Mouse (Mus musculus) hematopoietic stem cell, adult 5-6 weeks (primary cell): Measurements from ENCODE around the gene Cela3b. TPM values are rescaled to one million over a fixed set of nuclear protein-coding genes. Genes with fewer than 3 reads are reported as not detected.
A peak's percentile ranks its signal among the peaks of the same experiment; 100 is the strongest.

Experiments
- ATAC-seq, 2 experiments: fragments of 125-278 bp in 1 of 2; replicated peaks in 1 of 2; 2 replicates each; pipeline ENCODE4 v1.8.0; 2016 to 2017; ENCODE audit warnings: inconsistent platforms in 2 of 2, mild to moderate bottlenecking in 2 of 2, moderate number of reproducible peaks in 2 of 2, low read depth in 1 of 2, moderate TSS enrichment in 1 of 2; ENCODE audit not compliant: low FRiP score in 2 of 2, poor library complexity in 2 of 2, severe bottlenecking in 2 of 2, insufficient read depth in 1 of 2, low TSS enrichment in 1 of 2
- total RNA-seq: library from RNA; stranded (forward); fragments of 172-1452, 232-1000 nt; gene quantifications from 2 replicates; pipeline ENCODE4 v1.2.3, GENCODE M21; 2017

Cela3b gene
- total RNA-seq, 1 experiment from 2014 or later, result not detected

DNA sequence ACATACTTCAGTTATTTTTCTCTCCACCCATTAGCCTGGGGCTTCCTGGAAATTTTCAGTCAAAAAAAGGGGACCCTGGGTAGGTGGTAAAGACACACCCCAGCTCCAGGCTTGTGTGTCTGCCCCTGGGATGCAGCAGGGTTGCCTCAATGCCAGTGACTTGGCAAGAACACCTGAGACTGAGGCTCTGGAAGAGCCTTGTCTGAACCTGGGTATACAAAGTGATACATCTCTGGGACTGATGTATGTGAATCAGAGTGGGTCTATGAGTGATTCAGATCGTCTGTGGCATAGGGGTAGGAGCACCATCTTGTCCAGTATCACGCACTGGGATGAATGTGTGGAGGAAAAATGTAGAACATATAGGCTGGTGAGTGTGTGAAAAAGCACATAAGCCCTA, 37.2 kb upstream of the Cela3b start:
- no peak for ATAC-seq

DNA sequence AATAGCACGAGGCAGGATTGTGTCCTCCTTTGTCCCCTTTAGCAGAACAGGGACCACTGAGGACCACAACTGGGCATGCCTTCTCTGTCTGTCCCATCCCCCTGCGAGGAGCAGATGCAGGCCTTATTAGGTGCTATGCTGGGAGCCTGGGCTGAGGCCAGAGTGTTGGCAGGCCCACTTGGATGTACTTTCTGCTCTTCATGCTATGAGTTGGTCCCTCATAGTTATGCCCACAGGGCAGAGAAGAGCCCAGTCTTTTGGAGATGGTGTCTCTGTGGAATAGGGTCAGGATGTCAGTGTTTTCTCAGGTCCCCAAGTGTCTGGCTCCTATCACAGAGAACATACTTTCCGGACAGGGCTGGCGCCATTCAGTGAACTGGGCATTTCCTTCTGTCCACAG, 36.7 kb upstream of the Cela3b start:
- ATAC-seq, result no peak

DNA sequence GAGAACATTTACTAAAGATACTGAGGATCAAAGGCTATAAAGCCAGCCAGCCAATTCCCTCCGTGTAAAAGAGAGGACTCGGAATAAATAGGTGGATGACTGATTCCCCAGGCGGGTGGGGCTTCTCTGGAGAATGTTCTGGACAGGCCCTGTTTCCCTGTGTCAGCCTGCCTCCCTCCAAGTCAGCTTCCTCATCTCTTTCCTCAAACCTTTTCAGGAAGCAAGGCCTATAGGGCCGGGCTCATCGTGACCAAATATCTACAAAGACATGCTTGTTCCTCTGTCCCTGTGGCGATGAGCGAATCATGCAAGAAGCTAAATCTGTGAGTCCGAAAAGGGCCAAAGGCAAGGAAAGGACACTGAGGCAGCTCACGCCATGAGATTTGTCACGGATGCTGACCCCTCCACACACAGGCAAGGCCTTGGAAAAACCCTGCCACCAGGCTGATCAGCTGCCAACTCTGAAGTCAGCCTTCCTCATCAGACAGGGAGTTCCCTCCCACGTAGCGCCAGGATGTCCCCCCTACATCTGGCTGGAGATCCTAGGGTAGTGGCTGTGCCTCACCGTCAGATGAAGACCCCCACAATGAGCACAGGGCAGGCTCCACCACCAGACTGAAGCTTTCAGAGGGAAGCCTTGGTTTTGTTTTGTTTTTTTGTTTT, 34.9 kb upstream of the Cela3b start:
- no peak for ATAC-seq

DNA sequence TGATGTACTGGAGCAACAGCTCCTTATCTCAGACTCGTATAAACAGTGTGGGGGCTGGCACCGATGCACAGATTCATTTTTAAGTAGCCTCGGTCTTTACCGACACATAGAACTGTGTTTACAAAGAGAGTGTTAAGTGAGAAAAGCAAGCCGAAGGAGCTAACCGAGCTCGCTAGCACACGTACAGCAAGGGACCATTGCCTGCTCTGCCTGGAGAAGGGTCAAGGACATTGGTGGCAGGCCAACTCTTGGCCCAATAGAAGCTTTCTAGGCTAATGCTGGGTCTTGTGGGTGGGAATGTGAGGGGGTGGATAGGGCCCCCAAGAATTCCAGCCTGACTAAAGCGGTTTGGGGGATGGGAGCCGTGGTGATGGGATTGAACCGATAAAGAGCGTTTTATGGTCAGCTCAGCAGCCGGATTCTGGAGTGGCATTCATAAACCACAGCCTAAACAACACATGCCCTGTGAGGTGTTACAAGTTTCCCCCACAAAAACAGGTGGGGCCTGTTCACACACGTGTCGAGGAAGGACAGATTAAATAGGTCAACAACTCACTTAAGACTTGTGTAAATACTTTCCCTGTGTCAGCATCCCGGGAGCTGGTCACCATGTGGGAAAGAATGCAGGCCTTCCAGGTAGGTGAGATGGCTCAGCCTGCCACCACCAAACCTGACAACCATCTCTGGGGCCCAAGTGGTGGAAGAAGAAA, 31.8 kb upstream of the Cela3b start:
- no peak for ATAC-seq

DNA sequence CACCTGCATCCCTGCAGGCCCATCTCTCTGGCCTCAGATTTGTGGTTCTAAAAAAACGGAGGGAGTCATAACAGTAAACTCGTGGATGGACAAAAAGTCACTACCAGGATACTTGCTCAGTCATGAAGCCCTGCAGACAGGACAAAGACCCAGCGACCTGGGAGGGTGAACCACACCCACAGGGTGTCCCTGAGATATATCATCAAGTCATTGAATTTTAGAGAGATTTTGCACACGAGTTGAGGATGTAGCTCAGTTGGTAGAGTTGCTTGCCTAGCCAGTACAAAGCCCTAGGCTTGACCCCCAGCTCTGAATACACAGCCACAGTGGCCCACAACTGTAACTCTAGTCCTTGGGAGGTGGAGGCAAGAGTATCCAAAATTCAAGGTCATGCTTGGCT, 30.9 kb upstream of the Cela3b start:
- no peak for ATAC-seq

DNA sequence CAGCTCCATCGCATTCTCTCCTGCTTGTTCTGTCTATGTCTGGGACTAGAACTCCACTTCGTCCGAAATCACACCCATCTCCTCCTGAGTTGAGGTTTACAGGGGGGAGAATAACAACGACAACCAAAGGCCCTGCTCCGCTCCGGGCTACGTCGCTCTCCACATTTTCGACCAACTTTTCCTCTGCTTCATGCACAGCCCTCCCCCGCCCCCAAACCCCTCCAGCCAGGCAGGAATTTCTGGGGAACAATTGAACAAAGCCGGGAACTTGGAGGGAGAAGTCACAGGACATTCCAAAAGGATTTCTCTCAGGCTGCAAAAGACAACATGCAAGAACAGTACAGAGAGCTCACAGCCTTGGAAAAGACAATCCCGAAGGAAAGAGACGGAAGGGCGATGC, 30.3 kb upstream of the Cela3b start:
- ATAC-seq, result no peak

DNA sequence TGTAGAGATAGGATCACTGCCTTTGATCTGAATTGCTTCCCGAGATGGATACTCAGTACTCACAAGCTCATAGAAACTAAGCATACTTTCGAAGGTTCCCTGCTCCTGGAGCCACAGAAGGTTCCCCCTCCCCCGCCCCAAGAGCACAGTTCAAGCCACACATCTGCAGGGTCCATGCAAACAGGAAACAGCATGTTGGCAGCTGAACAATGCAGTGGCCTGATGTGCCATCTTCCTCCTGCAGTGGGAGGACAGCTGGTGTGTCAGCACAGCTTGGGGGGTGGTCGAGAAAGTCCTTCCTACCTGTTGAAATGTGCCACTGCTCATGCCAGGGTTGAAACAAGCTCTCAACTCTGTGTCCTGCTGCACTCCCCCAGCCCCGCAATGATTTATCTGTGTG, 28.5 kb upstream of the Cela3b start:
- ATAC-seq, result peak in 1 of 2 experiments; percentile 27; a peak in 1 of 4 replicates

DNA sequence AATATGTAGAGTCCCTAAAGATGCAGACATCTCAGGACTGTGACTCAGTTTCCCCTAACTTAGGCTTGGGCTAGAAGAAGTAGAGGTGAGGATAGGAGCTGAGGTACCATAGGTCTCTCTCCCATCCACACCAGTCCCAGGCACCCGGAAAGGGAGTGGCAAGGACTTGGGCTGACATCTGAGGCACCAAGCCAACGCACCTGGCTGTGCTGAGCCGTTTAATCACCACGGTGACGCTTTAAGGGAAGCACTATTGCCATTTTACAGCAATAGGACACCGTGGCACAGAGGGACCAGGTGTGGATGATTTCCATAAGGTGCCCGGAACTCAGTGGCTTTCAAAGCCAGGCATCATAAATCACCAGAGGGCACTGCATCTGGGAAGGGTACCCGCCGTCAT, 28.0 kb upstream of the Cela3b start:
- ATAC-seq, result no peak

DNA sequence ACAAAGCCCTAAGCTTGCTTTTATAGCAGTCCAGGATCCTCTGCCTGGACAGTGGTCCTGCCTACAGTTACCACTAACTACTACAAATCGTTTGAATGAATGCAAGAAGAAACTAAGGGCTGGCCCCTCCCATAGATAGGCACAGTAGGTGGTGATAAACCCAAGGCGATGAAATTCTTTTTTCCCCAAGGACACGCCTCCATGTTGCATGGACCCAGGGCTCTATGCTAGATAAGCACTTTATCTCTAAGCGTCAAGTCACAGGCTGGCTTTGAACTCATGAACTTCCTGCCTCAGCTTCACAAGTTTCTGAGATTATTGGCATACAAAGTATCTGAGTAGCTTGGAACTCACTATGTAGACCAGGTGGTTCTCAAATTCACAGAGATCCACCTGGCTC, 27.0 kb upstream of the Cela3b start:
- ATAC-seq, result no peak

DNA sequence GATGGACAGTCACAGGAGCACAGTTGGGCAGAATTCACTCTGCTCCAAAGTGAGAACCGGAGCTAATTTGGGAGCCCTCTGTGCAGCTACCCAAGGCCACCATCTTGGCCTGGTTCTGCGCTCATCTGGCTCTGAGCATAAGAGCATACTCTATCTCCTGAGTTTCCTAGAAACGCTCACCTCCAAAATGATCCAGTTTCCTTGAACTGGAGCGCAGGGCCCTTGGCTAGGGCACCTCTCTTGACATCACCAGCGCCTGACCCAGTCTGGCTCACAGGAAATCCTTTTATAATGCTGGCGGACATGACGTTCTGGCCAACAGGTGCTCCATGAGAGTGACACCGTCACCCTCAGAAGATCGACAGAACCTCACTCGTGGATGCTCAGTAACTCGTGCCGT, 26.2 kb upstream of the Cela3b start:
- ATAC-seq, result no peak

DNA sequence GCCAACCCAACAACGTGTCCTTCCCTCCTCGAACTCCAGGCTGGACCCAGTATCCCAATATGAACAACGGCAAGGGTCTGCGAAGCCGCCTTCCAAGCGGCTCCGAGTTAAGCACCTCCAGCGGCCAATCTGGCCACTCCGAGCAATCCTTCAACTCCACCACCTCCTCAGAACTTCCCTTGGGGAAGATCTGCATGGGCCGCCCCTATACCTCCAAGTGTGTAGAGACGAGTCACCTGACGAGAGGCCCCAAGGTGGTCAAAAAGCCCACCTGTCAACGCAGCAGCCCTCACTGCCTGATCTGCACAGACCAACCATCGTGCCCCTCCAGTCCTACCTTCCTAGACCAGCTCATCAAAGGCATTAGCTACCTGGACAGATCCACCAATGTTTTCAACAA, 24.2 kb upstream of the Cela3b start:
- ATAC-seq, result no peak

DNA sequence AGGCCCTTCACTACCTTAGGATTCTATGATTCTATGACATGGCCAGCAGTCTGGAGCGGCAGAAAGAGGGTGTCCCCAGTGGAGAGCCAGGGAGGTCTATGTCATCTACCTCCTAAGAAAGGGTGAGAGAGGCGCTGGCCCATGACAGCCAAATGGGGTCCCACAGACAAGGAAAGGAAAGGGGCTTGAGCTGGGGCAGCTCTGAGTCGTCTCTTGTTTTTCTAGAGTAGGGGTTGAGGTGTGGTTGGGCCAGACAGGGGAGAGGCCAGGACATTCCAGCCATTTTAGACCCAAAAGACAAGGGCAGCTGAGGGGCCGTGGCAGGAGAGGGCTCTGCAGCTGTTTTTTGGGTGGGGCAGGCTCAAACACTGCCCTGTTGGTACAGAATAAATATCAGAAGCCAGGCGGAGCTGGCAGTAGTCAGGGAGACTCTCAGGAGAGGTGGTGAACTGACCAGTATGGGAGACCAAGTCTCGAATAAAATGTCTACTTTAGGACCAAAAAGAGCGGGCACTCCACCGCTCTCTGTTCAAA, 23.0 kb upstream of the Cela3b start, which contains the start of gene 1700013G24Rik:
TSS of gene 1700013G24Rik (plus strand) at position 51 of the 534 bp plus-strand sequence.
- ATAC-seq, result no peak

DNA sequence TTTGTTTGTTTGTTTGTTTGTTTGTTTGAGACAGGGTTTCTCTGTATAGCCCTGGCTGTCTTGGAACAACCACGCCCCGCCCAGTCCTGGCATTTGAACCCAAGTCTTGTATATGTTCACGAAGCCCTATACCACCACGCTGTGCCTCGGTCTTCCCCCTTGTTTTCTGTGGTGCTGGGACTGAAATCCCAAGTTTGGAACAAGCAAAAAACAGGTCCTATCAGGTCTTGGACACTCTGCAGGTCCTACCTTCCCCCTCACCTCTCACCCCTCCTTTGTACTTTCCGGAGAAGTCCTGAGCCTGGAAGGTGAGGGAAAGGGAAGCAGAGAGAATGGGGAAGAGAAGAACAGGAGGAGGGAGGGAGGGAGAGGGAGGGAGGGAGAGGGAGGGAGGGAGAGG, 21.9 kb upstream of the Cela3b start:
- no peak for ATAC-seq

DNA sequence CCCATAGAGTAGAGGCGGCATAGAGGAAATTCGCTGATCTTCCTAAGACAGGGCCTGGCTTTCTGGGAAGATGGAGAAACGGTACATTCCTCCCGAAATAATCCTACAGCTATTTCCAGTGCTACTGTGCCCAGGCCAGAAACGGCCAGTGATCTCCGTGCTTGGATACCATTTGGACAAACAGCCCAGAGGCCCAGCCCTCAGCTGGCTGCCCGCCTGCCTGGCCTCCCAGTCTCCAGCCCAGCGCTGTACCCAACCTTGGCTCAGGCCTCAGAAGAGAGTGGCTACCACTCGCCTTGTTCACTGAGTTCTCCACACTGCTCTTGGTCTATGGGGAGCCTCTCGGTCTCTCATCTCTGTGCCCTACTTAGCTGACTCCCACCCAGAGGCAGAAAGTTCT, 19.4 kb upstream of the Cela3b start:
- ATAC-seq, result no peak

DNA sequence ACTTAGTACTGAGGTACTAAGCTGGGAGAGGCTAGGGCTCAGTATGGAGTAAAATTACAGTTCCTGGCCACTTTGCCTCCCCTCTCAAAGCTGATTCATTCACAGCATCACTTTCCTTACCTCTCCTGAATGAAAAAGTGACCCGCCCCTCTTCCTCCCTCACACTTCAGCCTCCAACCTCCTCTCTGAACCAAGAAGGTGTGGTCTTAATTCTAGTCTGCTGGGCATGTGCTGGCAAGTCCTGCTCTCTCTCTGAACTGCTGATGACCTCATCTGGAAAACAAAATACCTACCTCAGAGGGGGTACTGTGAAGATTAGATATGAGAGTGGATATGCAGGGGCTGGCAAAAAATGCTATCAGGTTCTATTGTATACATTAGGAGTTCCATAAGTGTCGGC, 18.8 kb upstream of the Cela3b start:
- ATAC-seq, result no peak

DNA sequence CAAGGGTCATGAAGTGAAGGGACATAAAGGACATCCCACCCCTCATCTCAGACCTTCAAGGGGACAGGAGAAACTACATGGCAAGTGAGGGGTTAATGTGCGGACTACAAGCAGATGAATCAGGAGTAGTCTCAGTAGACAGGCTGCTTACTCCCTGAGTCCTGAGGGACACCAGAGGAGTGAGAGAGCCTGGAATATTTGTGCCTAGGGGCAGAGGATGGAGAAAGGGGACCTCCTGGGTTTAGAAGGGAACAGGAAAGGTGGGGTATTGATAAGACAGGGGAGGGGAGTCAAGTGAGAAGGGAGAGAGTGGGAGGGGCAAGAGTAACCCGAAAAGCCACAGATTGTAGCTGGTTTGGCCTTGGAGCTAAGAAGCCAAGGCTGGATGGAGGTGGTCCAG, 18.3 kb upstream of the Cela3b start:
- ATAC-seq, result no peak

DNA sequence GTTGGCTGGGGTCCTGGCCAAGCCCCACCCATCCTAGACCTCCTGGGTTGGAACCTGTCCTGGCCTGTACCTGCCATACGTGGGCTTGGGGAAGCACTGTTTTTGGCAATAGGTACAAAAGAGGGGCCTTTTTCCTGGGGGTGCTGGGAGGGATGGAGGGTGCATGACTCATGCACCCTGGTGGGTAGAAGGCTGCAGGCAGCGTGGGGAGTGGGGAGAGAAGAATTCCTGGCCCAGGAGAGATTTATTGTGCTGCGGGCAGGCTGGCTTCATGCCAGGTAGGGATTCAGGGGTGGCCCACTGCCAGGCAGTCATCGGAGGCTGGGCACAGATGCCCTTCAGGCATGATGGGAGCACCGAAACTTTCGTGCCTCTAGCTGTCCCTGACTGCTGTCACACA, 17.9 kb upstream of the Cela3b start:
- ATAC-seq, result no peak

DNA sequence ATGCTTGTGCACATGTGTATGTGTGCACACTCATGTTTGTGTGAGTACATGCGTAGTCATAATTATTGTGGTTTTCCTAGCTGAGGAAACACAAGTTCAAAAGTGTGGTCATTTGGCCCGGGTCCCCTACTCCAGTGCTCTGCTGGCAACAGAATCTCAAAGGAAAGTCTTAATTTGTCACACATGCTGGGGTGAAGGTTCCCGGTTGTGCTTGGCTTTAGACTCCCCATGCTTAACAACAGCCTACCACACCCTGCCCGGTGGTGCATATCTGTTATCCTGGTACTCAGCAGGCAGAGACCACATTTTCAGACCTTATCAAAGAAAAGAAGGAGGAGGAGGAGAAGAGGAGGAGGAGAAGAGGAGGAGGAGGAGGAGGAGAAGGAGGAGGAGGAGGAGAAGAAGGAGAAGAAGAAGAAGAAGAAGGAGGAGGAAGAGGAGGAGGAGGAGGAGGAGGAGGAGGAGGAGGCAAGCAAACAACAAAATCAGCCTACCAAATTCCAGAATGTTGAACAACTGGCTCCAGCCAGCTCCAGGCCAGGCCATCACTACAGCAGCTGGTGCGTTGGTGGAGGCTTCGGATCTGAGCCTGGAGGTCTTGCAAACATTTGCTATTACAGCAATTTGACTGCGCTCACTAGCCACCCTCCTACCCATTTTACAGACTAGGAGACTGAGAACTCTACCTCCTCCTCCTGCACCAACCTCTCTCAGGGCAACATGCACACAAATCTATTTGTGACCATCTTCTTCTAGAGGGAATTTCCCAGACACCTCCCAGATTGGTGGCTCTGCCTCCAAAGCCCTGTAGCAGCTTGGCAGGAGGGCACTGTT, 17.2 kb upstream of the Cela3b start:
- no peak for ATAC-seq
